10 mouse cellular contexts compared by ENCODE assay signal in the genomic region with DNA sequence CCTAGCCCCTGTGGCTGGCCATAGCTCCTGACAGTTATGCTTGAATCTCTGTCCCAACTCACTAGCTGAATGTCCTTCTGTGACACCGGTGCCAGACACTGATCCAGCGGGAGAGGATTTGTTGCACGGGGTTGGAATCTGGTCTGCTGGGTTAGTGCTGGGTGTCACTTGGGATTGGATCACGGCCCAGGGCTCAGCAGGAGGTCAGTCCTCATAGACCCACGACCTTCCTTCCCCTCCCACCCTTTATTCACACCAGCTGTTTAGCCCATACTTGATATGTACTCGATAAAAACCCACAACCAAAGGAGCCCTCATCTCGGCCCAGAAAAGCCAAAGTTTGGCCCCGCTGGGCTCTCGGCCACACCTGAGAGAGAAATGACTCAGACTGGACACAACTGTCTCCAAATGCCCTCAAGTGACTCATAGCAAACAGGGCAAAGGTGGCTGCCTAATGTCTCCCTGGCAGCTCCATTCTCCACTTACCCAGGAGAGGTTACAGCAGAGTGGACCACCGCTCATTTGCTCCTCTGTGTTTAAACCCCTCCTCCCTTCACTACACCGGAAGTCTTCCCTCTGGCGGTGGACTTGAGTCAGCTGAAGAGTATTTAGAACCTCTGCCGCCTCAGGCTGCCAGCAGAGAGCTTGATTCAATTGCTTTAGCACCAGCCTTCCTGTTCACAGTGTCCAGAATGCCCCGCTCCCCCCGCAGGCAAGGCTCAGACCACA. TPM values are rescaled to one million over a fixed set of nuclear protein-coding genes. Genes with fewer than 3 reads are reported as not detected.
DNase-seq lines count a peak whose midpoint lies in the region; ATAC-seq and TF ChIP-seq lines count a peak whose summit lies in the region.
"Had no signal": no experiment of that assay in that cellular context is flagged by ENCODE, and none has a peak within 500 bp of the region (broad histone marks: within the 10 kb centered on the region; RNA-seq: fewer than 3 reads in every experiment).

No protein-coding gene starts in this region.

- H3K9me3 ChIP-seq in lung, postnatal 0 days (ENCODE audit: low read length): no peaks in the 10 kb centered on the region
- H3K9me3 ChIP-seq: embryonic facial prominence, embryonic 13.5 days; liver, embryonic 15.5 days had no signal

- H3K4me3 ChIP-seq in lung, postnatal 0 days (ENCODE audit: low read depth, low read length): no peak overlapping the region
- H3K4me3 ChIP-seq: embryonic facial prominence, embryonic 13.5 days; liver, embryonic 15.5 days had no signal

- H3K4me1 ChIP-seq in lung, postnatal 0 days (ENCODE audit: insufficient read depth, low read depth, low read length): no peaks in the 10 kb centered on the region

- H3K36me3 ChIP-seq in lung, postnatal 0 days (ENCODE audit: insufficient read depth, low read length): no peaks in the 10 kb centered on the region
- no peaks in the 10 kb centered on the region for H3K36me3 ChIP-seq in splenic B cell, adult 2 months (ENCODE audit: control insufficient read depth, insufficient read depth, low read length, poor library complexity, severe bottlenecking)
- H3K36me3 ChIP-seq: embryonic facial prominence, embryonic 13.5 days; liver, embryonic 15.5 days had no signal

- TF ChIP-seq EP300 in lung, postnatal 0 days (IDR thresholded peaks at IDR 0.05): no peak

- WGBS in lung, postnatal 0 days: 37% methylated on average over 15 of the region's 15 CpGs

- no peak overlapping the region for H3K27ac ChIP-seq in lung, postnatal 0 days (ENCODE audit: low read length)
- H3K27ac ChIP-seq: embryonic facial prominence, embryonic 13.5 days; liver, embryonic 15.5 days had no signal

- H3K4me2 ChIP-seq in lung, postnatal 0 days (replicated peaks; ENCODE audit: low read depth, low read length): no peak overlapping the region
- H3K4me2 ChIP-seq: embryonic facial prominence, embryonic 13.5 days; liver, embryonic 15.5 days had no signal

- peak; percentile 63 for TF ChIP-seq CTCF in lung, postnatal 0 days (IDR thresholded peaks at IDR 0.05)

- no peaks in the 10 kb centered on the region for H3K27me3 ChIP-seq in lung, postnatal 0 days (replicated peaks; ENCODE audit: insufficient read depth, low read length)
- no peaks in the 10 kb centered on the region for H3K27me3 ChIP-seq in splenic B cell, adult 2 months (ENCODE audit: control insufficient read depth, insufficient read depth, low read length, poor library complexity, severe bottlenecking)
- H3K27me3 ChIP-seq: embryonic facial prominence, embryonic 13.5 days; liver, embryonic 15.5 days had no signal

- peak; percentile 48 for DNase-seq in lung, postnatal 0 days (ENCODE audit: low spot score)
- no peak for DNase-seq in lung, adult 18-20 months
- peak; percentile 86 for DNase-seq in R1 (ENCODE audit: low read depth, low spot score)
- DNase-seq in kidney, adult 18-20 months: peak; percentile 45
- DNase-seq in splenic B cell, adult 2 months (ENCODE audit: low read depth, low spot score): peak; percentile 44
- no peak for DNase-seq in adrenal gland, postnatal 4 days (ENCODE audit: low spot score in 2 of 2)

- H3K9ac ChIP-seq in lung, postnatal 0 days (replicated peaks; ENCODE audit: low read depth): no peak overlapping the region
- H3K9ac ChIP-seq: embryonic facial prominence, embryonic 13.5 days; liver, embryonic 15.5 days had no signal

- no peak for ATAC-seq in lung, postnatal 0 days
- ATAC-seq in erythroid progenitor cell, adult 5-6 weeks (replicated peaks; ENCODE audit: low FRiP score, poor library complexity, severe bottlenecking): no peak

RNA-seq across cellular contexts. Expression of a gene that starts 27.2 kb away (rescaled TPM):
- not detected in 2 replicates for polyA plus RNA-seq in lung, postnatal 0 days (2015; fragmentation: Nextera tagmentation; extraction: Ambion mirVana)
- not detected in 2 replicates for total RNA-seq in erythroid progenitor cell, adult 5-6 weeks (2015; ENCODE audit: low replicate concordance)
- total RNA-seq in erythroid progenitor cell, adult 5-6 weeks (2017; ENCODE audit: low replicate concordance): not detected in 2 replicates
- total RNA-seq in adrenal gland, postnatal 4 days (2021): not detected
- polyA plus RNA-seq: embryonic facial prominence, embryonic 13.5 days; liver, embryonic 15.5 days; stomach, embryonic 14.5 days had no signal

Comparison
In these comparisons a context has a peak if more than half of its experiments do, and no peak if none do; other contexts are left out.
1. DNase-seq: peak in lung, postnatal 0 days (single experiment), R1 (single experiment), kidney, adult 18-20 months (single experiment) and splenic B cell, adult 2 months (single experiment); none in lung, adult 18-20 months (0 of 2) and adrenal gland, postnatal 4 days (0 of 2).